ENCODE assay signal across 23 mouse cellular contexts in genomic region chr2:156654148-156654547, GRCm38 (mm10). TPM values are rescaled to one million over a fixed set of nuclear protein-coding genes. Genes with fewer than 3 reads are reported as not detected.
DNase-seq lines count a peak whose midpoint lies in the region; ATAC-seq lines count a peak whose summit lies in the region.
"Had no signal": no experiment of that assay in that cellular context is flagged by ENCODE, and none has a peak within 500 bp of the region (broad histone marks: within the 10 kb centered on the region; RNA-seq: fewer than 3 reads in every experiment).

No protein-coding gene starts in this region.

- H3K36me3 ChIP-seq in kidney, embryonic 16.5 days (ENCODE audit: insufficient read depth, low read length): no peaks in the 10 kb centered on the region
- H3K36me3 ChIP-seq: heart, embryonic 12.5 days; intestine, embryonic 15.5 days; limb, embryonic 15.5 days; neural tube, embryonic 15.5 days had no signal

- H3K27ac ChIP-seq in kidney, embryonic 16.5 days (ENCODE audit: low read length): no peak overlapping the region
- H3K27ac ChIP-seq: hindbrain, embryonic 14.5 days; intestine, embryonic 15.5 days; limb, embryonic 15.5 days; neural tube, embryonic 15.5 days had no signal

- H3K9ac ChIP-seq in kidney, embryonic 16.5 days (replicated peaks; ENCODE audit: low read length): no peak overlapping the region
- H3K9ac ChIP-seq: heart, embryonic 12.5 days; hindbrain, embryonic 14.5 days; intestine, embryonic 15.5 days; limb, embryonic 15.5 days; neural tube, embryonic 15.5 days had no signal

- H3K27me3 ChIP-seq in kidney, embryonic 16.5 days (ENCODE audit: insufficient read depth, low read length): no peaks in the 10 kb centered on the region
- H3K27me3 ChIP-seq: intestine, embryonic 15.5 days had no signal

- H3K4me2 ChIP-seq in kidney, embryonic 16.5 days (replicated peaks; ENCODE audit: low read depth, low read length): no peak overlapping the region
- H3K4me2 ChIP-seq: heart, embryonic 12.5 days; hindbrain, embryonic 14.5 days; intestine, embryonic 15.5 days; limb, embryonic 15.5 days; neural tube, embryonic 15.5 days had no signal

- H3K4me1 ChIP-seq in kidney, embryonic 16.5 days (ENCODE audit: insufficient read depth, low read length): no peaks in the 10 kb centered on the region
- H3K4me1 ChIP-seq: heart, embryonic 12.5 days; intestine, embryonic 15.5 days; limb, embryonic 15.5 days had no signal

- no peaks in the 10 kb centered on the region for H3K9me3 ChIP-seq in kidney, embryonic 16.5 days (ENCODE audit: low read length)
- H3K9me3 ChIP-seq: heart, embryonic 12.5 days; intestine, embryonic 15.5 days; limb, embryonic 15.5 days; neural tube, embryonic 15.5 days had no signal

- intact Hi-C loops in left cerebral cortex, postnatal 25 days (cut with DNase I): loop anchor here (2.0 kb wide), 1 partner anchor 19 kb away; no protein-coding TSS in a partner anchor
- intact Hi-C loops in left cerebral cortex, postnatal 4 days (cut with DNase I): no loop called here

- no peak overlapping the region for H3K4me3 ChIP-seq in kidney, embryonic 16.5 days (ENCODE audit: low read length)
- H3K4me3 ChIP-seq: heart, embryonic 12.5 days; intestine, embryonic 15.5 days; limb, embryonic 15.5 days; neural tube, embryonic 15.5 days had no signal

- no peak for ATAC-seq in kidney, embryonic 16.5 days (ENCODE audit: low FRiP score, low TSS enrichment)
- ATAC-seq in erythroblast, adult 5-6 weeks (replicated peaks; ENCODE audit: low FRiP score, poor library complexity, severe bottlenecking): no peak
- ATAC-seq: forebrain, embryonic 16.5 days; intestine, embryonic 15.5 days; midbrain, embryonic 16.5 days had no signal

- 84% methylated on average over 5 of the region's 5 CpGs for WGBS in kidney, embryonic 16.5 days

- peak; percentile 65 to 77 for DNase-seq in frontal cortex, postnatal 36 days (ENCODE audit: low spot score in 2 of 2)
- DNase-seq in frontal cortex, postnatal 14 days (ENCODE audit: low spot score in 2 of 2): no peak
- DNase-seq in left cerebral cortex, postnatal 25 days (ENCODE audit: low spot score in 2 of 2): peak; percentile 54 to 83
- no peak for DNase-seq in left cerebral cortex, postnatal 4 days
- peak; percentile 92 for DNase-seq in brain, adult 2 months (ENCODE audit: low read depth, low spot score)
- DNase-seq in cerebellum, adult 9-11 months: peak; percentile 60
- DNase-seq: embryo, embryonic 11 days; heart, postnatal 14 days; kidney, adult 9 months; kidney, postnatal 36 days; lung, postnatal 10 days; spleen, adult 18-20 months; thymus, adult 18-20 months; thymus, postnatal 4 days had no signal

RNA-seq across cellular contexts. Expression of gene Dlgap4, which starts 40.6 kb away (rescaled TPM):
- 100 to 1,000 TPM; 223 to 241 TPM for total RNA-seq in left cerebral cortex, postnatal 25 days (2021)
- total RNA-seq in left cerebral cortex, postnatal 4 days (2021): 100 to 1,000 TPM; 306 to 315 TPM
- polyA plus RNA-seq in kidney, embryonic 16.5 days (2015; fragmentation: Nextera tagmentation; extraction: Ambion mirVana): 68.2 and 68.5 TPM in 2 replicates
- total RNA-seq in erythroblast, adult 5-6 weeks (2015; ENCODE audit: low replicate concordance): 8.2 and 8.3 TPM in 2 replicates
- total RNA-seq in erythroblast, adult 5-6 weeks (2017; ENCODE audit: low replicate concordance): 3.8 and 9.0 TPM in 2 replicates

Comparison
In these comparisons a context has a peak if more than half of its experiments do, and no peak if none do; other contexts are left out.
1. DNase-seq: peak in frontal cortex, postnatal 36 days (2 of 2), left cerebral cortex, postnatal 25 days (2 of 2), brain, adult 2 months (single experiment) and cerebellum, adult 9-11 months (single experiment); none in frontal cortex, postnatal 14 days (0 of 2) and left cerebral cortex, postnatal 4 days (single experiment).
2. RNA of gene Dlgap4, which starts 40.6 kb away (total RNA-seq): 306 to 315 TPM in left cerebral cortex, postnatal 4 days and 223 to 241 TPM in left cerebral cortex, postnatal 25 days; 3.8 to 9.0 TPM in erythroblast, adult 5-6 weeks; every median in the first group is over 10 times any median in the second.